Mouse (Mus musculus): ENCODE results near the gene Clec2g. TPM values are rescaled to one million over a fixed set of nuclear protein-coding genes. Genes with fewer than 3 reads are reported as not detected.
"Not testable (repeated sequence)": the region's sequence is repeated elsewhere in the genome, so short reads cannot be mapped to it uniquely, and the experiment has no call there.

Clec2g gene
- polyA plus RNA-seq, 1 experiment, result not detected

- no peaks in the 10 kb centered on the region for H3K4me1 ChIP-seq (ENCODE audit: control insufficient read depth, insufficient read depth, low read length)
- no peak overlapping the region for H3K4me3 ChIP-seq (ENCODE audit: insufficient read depth, low read length)
- TF ChIP-seq POLR2A (IDR thresholded peaks at IDR 0.05; ENCODE audit: borderline replicate concordance, low read depth, low read length) (no peak), CTCF (IDR thresholded peaks at IDR 0.05; ENCODE audit: low read depth, low read length) (no peak)
- no peak overlapping the region for H3K27ac ChIP-seq (ENCODE audit: insufficient read depth, low read depth, low read length)
Measured at GRCm38 (mm10) chr6:128995250-128996053, 61.3 kb downstream of the Clec2g start.

GRCm38 (mm10) chr6:128996054-128996767 is 62.0 kb downstream of the Clec2g start:
- TF ChIP-seq POLR2A (IDR thresholded peaks at IDR 0.05; ENCODE audit: borderline replicate concordance, low read depth, low read length), result no peak
- TF ChIP-seq CTCF (IDR thresholded peaks at IDR 0.05; ENCODE audit: low read depth, low read length), result no peak
- H3K4me3 ChIP-seq (ENCODE audit: insufficient read depth, low read length), result no peak overlapping the region
- no peak overlapping the region for H3K27ac ChIP-seq (ENCODE audit: insufficient read depth, low read depth, low read length)
- peaks cover 2% of the 10 kb centered on the region for H3K4me1 ChIP-seq (ENCODE audit: control insufficient read depth, insufficient read depth, low read length)

GRCm38 (mm10) chr6:128996768-128997442 is 62.7 kb downstream of the Clec2g start:
- no peak for TF ChIP-seq POLR2A (IDR thresholded peaks at IDR 0.05; ENCODE audit: borderline replicate concordance, low read depth, low read length)
- no peak for TF ChIP-seq CTCF (IDR thresholded peaks at IDR 0.05; ENCODE audit: low read depth, low read length)
- H3K4me3 ChIP-seq (ENCODE audit: insufficient read depth, low read length), result no peak overlapping the region
- no peak overlapping the region for H3K27ac ChIP-seq (ENCODE audit: insufficient read depth, low read depth, low read length)
- H3K4me1 ChIP-seq (ENCODE audit: control insufficient read depth, insufficient read depth, low read length), result peaks cover 2% of the 10 kb centered on the region

- H3K4me1 ChIP-seq (ENCODE audit: control insufficient read depth, insufficient read depth, low read length), result peaks cover 2% of the 10 kb centered on the region
- 0 out of 2 replicates have a peak overlapping the region, but pooled peaks have one; percentile 2 for H3K27ac ChIP-seq (ENCODE audit: insufficient read depth, low read depth, low read length)
- H3K4me3 ChIP-seq (ENCODE audit: insufficient read depth, low read length), result no peak overlapping the region
- TF ChIP-seq POLR2A (IDR thresholded peaks at IDR 0.05; ENCODE audit: borderline replicate concordance, low read depth, low read length), result no peak
- TF ChIP-seq CTCF (IDR thresholded peaks at IDR 0.05; ENCODE audit: low read depth, low read length), result no peak
Measured at GRCm38 (mm10) chr6:129001392-129001791, 67.2 kb downstream of the Clec2g start.

- no peak overlapping the region for H3K27ac ChIP-seq (ENCODE audit: insufficient read depth, low read depth, low read length)
- no peaks in the 10 kb centered on the region for H3K4me1 ChIP-seq (ENCODE audit: control insufficient read depth, insufficient read depth, low read length)
- TF ChIP-seq POLR2A (IDR thresholded peaks at IDR 0.05; ENCODE audit: borderline replicate concordance, low read depth, low read length) (no peak), CTCF (IDR thresholded peaks at IDR 0.05; ENCODE audit: low read depth, low read length) (no peak)
- H3K4me3 ChIP-seq (ENCODE audit: insufficient read depth, low read length), result no peak overlapping the region
Measured at GRCm38 (mm10) chr6:129008552-129008951, 74.4 kb downstream of the Clec2g start.

- H3K4me3 ChIP-seq (ENCODE audit: insufficient read depth, low read length); H3K4me1 ChIP-seq (ENCODE audit: control insufficient read depth, insufficient read depth, low read length); H3K27ac ChIP-seq (ENCODE audit: insufficient read depth, low read depth, low read length): not testable (repeated sequence)
Measured at GRCm38 (mm10) chr6:129009846-129010504, 75.8 kb downstream of the Clec2g start.

- Histone ChIP-seq H3K4me3 (ENCODE audit: insufficient read depth, low read length) (no peak overlapping the region), H3K27ac (ENCODE audit: insufficient read depth, low read depth, low read length) (no peak overlapping the region), H3K4me1 (ENCODE audit: control insufficient read depth, insufficient read depth, low read length) (no peaks in the 10 kb centered on the region)
- TF ChIP-seq POLR2A (IDR thresholded peaks at IDR 0.05; ENCODE audit: borderline replicate concordance, low read depth, low read length) (no peak), CTCF (IDR thresholded peaks at IDR 0.05; ENCODE audit: low read depth, low read length) (no peak)
Measured at GRCm38 (mm10) chr6:129010505-129010873, 76.3 kb downstream of the Clec2g start.

- H3K27ac ChIP-seq (ENCODE audit: insufficient read depth, low read depth, low read length); H3K4me1 ChIP-seq (ENCODE audit: control insufficient read depth, insufficient read depth, low read length); H3K4me3 ChIP-seq (ENCODE audit: insufficient read depth, low read length): not testable (repeated sequence)
Measured at GRCm38 (mm10) chr6:129012012-129012411, 77.8 kb downstream of the Clec2g start.

GRCm38 (mm10) chr6:129012966-129013365 is 78.8 kb downstream of the Clec2g start:
- Histone ChIP-seq H3K27ac (ENCODE audit: insufficient read depth, low read depth, low read length) (no peak overlapping the region), H3K4me3 (ENCODE audit: insufficient read depth, low read length) (no peak overlapping the region), H3K4me1 (ENCODE audit: control insufficient read depth, insufficient read depth, low read length) (no peaks in the 10 kb centered on the region)
- TF ChIP-seq POLR2A (IDR thresholded peaks at IDR 0.05; ENCODE audit: borderline replicate concordance, low read depth, low read length) (no peak), CTCF (IDR thresholded peaks at IDR 0.05; ENCODE audit: low read depth, low read length) (no peak)

Data from bone marrow macrophage, adult 2 months (primary cell).